Mouse (Mus musculus) lung, adult 10 weeks (tissue): Measurements from ENCODE around the gene Cluh. TPM values are rescaled to one million over a fixed set of nuclear protein-coding genes. Genes with fewer than 3 reads are reported as not detected.

Experiments used
- polyA plus RNA-seq: library from polyadenylated mRNA; stranded (reverse); fragments of 350-450 nt; fragmentation: Illumina TruSeq; extraction: RNeasy Lipid Tissue Mini Kit (QIAGEN cat#74804); gene quantifications from one replicate; pipeline ENCODE4 v1.2.3, GENCODE M21; 2014; ENCODE audit warnings: low read depth, low replicate concordance; ENCODE audit not compliant: insufficient read depth

The Cluh gene
- 13.7 TPM for polyA plus RNA-seq

DNA sequence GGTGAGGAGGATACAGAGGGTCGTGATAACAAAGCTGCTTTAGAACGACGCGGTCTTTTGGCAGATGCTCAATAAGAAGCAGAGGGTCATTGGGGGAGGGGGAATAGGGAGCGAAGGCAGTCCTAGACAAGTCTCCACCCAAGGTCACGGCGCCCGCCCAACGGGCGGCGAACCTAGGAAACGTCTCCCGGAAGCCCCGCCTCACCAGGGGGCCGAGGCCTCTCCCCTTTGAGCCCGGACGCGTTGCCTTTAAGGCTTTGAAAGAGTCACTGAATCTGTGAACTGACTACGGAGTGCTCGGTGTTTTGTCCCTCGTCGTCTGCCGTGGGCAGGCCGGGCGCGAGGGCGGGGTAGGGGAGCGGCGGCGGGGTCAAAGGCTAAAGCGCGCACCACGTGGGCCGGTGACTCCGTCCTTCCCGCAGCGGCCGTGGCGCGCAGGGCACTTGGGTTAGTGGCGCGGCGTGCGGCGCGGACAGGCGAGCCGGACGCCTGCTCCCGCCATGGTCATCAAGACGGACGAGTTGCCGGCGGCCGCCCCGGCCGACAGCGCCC, at the start of gene Cluh:
Gene Cluh, plus strand, starts transcription at position 401 of the 552 bp plus-strand sequence.

DNA sequence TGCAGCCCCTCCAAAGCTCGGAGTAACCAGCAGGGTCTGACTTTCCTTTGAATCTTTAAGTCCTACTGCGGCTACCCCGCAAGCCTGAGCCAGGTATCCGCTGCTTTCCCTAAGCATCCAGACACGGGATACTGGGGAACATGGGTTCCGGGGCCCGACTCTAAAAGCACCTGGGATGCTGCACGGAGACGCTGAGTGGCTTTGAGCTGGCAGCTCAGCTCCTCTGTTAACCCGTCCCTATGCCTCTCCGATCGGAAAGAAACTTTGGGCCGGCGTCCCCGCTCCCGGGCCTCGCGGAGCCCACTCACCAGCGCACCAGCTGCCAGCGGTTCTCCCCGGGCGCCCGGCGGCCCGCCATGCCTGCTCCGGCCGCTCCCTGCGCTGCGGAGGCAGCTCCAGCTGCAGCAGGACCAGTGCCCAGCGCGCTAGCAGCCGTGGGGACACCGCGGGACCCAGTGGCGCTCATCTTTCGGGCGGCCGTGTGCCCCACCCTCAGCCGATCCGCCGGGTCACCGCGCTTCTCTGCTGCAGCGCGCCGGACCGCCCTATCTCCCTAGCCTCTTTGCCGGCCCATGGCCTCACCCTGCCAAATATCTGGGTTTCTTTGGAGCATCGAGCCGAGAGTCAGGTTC, 38.6 kb upstream of the Cluh start, which contains the start of gene Rap1gap2:
Gene Rap1gap2, minus strand, starts transcription at position 371 of the 632 bp plus-strand sequence.

GRCm38 (mm10) chr11:74619201-74619955, 29.9 kb upstream of the Cluh start, which contains the start of gene Ccdc92b:
Gene Ccdc92b (plus strand): TSS chr11:74619605.

Other genes starting within 250 kb of the Cluh start
- gene Rap1gap2, start 38.6 kb upstream of the Cluh start, polyA plus RNA-seq = 3.0 TPM
- 0.39 TPM for gene Ccdc92b, start 29.9 kb upstream of the Cluh start, polyA plus RNA-seq
- 42.4 TPM for gene Pafah1b1, start 75.2 kb downstream of the Cluh start, polyA plus RNA-seq
- gene Mettl16, start 121.3 kb downstream of the Cluh start, polyA plus RNA-seq = 7.0 TPM
- gene Mnt, start 181.4 kb downstream of the Cluh start, polyA plus RNA-seq = 6.4 TPM
- gene Sgsm2, start 247.6 kb downstream of the Cluh start, polyA plus RNA-seq = 4.6 TPM
- gene Tsr1, start 248.6 kb downstream of the Cluh start, polyA plus RNA-seq = 9.1 TPM